Mouse (Mus musculus): ENCODE results near the gene Olfr304. TPM values are rescaled to one million over a fixed set of nuclear protein-coding genes. Genes with fewer than 3 reads are reported as not detected.
"Not testable (repeated sequence)": the region's sequence is repeated elsewhere in the genome, so short reads cannot be mapped to it uniquely, and the experiment has no call there.

Olfr304 gene
- polyA plus RNA-seq (2016; fragmentation: Nextera tagmentation; extraction: Ambion mirVana), result not detected in 2 replicates

DNA sequence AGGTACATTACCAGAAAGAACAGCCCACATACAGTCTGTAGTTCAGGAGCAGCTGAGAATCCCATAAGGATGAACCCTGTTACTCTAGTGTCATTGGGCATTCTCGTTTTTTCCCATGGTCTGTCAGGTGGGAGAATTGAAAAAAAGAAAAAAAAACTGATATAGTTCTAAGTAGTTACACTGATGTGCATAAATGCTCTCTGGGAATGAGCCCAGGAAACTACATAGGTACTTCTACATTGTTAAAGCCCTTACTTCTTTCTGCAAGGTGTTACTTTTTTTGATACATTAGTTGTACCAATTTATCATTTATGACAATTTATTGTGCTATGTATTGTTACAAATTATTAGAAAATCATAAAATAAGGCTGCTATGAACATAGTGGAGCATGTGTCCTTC, at the start of gene Olfr304:
Gene Olfr304 (minus strand): TSS at position 101 of the 400 bp plus-strand sequence.
- no peak within 1 kb of the TSS for H3K4me3 ChIP-seq
- no peaks in the 10 kb centered on the region for H3K27me3 ChIP-seq (replicated peaks; ENCODE audit: low read depth, poor library complexity, severe bottlenecking)
- H3K36me3 ChIP-seq (replicated peaks), result no peaks in the 10 kb centered on the region
- 64% methylated on average over 1 of the region's 1 CpGs for WGBS
- H3K9me3 ChIP-seq, result no peaks in the 10 kb centered on the region
- no peak for DNase-seq (ENCODE audit: low spot score)
- no peaks in the 10 kb centered on the region for H3K4me1 ChIP-seq
- H3K27ac ChIP-seq (replicated peaks), result no peak within 1 kb of the TSS

- no peak for DNase-seq (ENCODE audit: low spot score)
- Histone ChIP-seq H3K27ac (replicated peaks) (no peak within 1 kb of the TSS), H3K9me3 (no peaks in the 10 kb centered on the region), H3K4me1 (no peaks in the 10 kb centered on the region), H3K27me3 (replicated peaks; ENCODE audit: low read depth, poor library complexity, severe bottlenecking) (no peaks in the 10 kb centered on the region), H3K36me3 (replicated peaks) (no peaks in the 10 kb centered on the region), H3K4me3 (no peak within 1 kb of the TSS)
- WGBS, result 84% methylated on average over 2 of the region's 2 CpGs
Observed at GRCm38 (mm10) chr7:86403546-86403945, 17.1 kb upstream of the Olfr304 start, which contains the start of gene Olfr301. Gene Olfr301, plus strand, starts transcription at chr7:86403846.

DNA sequence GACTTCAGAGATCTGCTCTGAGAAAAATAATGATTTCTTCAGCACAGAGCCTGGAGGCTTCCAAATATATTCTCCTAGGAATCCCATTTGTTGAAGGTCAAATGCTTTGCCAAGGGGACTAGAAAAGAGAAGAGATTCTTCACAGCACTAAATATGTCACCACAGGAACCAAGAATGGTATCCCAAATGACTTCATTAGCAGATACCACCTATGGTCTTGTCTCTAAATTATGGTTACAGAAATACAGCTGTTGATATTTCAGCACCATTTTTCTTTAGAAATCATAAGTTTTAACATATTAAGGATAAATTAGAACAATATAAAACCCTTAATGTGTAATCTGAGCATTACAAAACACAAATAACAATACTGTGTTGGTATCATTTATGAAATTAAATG, 11.2 kb upstream of the Olfr304 start, which contains the start of gene Olfr303:
Gene Olfr303 (minus strand): TSS at position 101 of the 400 bp plus-strand sequence.
- Histone ChIP-seq H3K4me3 (no peak within 1 kb of the TSS), H3K36me3 (replicated peaks) (no peaks in the 10 kb centered on the region), H3K27me3 (replicated peaks; ENCODE audit: low read depth, poor library complexity, severe bottlenecking) (no peaks in the 10 kb centered on the region), H3K27ac (replicated peaks) (no peak within 1 kb of the TSS), H3K9me3 (no peaks in the 10 kb centered on the region), H3K4me1 (no peaks in the 10 kb centered on the region)
- no peak for DNase-seq (ENCODE audit: low spot score)

DNA sequence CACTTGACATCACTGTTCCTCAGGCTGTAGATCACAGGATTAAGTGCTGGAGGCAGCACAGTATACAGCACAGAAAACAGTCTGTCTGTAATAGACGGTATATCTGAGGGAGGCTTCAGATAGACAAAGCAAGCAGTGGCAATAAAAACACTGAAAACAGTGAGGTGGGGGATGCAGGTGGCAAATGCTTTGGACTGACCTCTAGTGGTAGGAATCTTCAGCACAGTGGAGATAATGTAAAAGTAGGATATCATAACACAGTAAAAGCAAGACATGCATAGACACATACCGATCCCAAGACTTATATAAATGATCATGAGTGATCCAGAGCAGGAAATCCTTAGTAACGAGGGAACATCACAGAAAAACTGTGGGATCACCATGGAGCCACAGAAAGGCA, 689 bp downstream of the Olfr304 start:
- no peak for DNase-seq (ENCODE audit: low spot score)
- H3K9me3 ChIP-seq, result no peaks in the 10 kb centered on the region
- H3K4me3 ChIP-seq, result no peak overlapping the region
- no peaks in the 10 kb centered on the region for H3K27me3 ChIP-seq (replicated peaks; ENCODE audit: low read depth, poor library complexity, severe bottlenecking)
- WGBS, result 78% methylated on average over 3 of the region's 3 CpGs
- no peaks in the 10 kb centered on the region for H3K4me1 ChIP-seq
- H3K27ac ChIP-seq (replicated peaks), result no peak overlapping the region
- no peaks in the 10 kb centered on the region for H3K36me3 ChIP-seq (replicated peaks)

DNA sequence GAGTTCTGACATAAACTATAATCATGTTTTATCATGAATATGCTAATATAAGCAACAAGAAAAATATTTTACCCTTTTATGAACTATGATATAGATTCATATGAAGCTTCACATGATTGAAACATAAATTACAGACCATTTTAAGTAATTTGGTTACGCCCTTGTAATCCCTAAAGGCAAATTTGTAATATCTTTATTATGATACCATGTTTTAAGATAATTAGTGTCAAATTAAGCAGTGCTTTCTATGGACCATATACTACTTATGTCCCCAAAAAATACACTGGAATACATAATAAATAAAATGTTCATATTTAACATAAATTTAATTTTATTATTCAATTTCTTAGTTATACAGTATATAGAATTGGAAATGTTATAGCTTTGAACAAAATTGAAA, 19.6 kb downstream of the Olfr304 start, which contains the start of gene Olfr305:
Gene Olfr305 (minus strand): TSS at position 101 of the 400 bp plus-strand sequence.
- 88% methylated on average over 1 of the region's 1 CpGs for WGBS
- H3K4me1 ChIP-seq, result no peaks in the 10 kb centered on the region
- no peak within 1 kb of the TSS for H3K27ac ChIP-seq (replicated peaks)
- no peaks in the 10 kb centered on the region for H3K27me3 ChIP-seq (replicated peaks; ENCODE audit: low read depth, poor library complexity, severe bottlenecking)
- H3K36me3 ChIP-seq (replicated peaks), result no peaks in the 10 kb centered on the region
- no peaks in the 10 kb centered on the region for H3K9me3 ChIP-seq
- no peak for DNase-seq (ENCODE audit: low spot score)
- no peak within 1 kb of the TSS for H3K4me3 ChIP-seq

GRCm38 (mm10) chr7:86346296-86346695, 40.2 kb downstream of the Olfr304 start:
- DNase-seq (ENCODE audit: low spot score); H3K27ac ChIP-seq (replicated peaks); H3K36me3 ChIP-seq (replicated peaks); H3K4me1 ChIP-seq; H3K9me3 ChIP-seq; H3K4me3 ChIP-seq; H3K27me3 ChIP-seq (replicated peaks; ENCODE audit: low read depth, poor library complexity, severe bottlenecking): not testable (repeated sequence)
- 89% methylated on average over 9 of the region's 9 CpGs for WGBS

- Histone ChIP-seq H3K4me1 (no peaks in the 10 kb centered on the region), H3K27ac (replicated peaks) (no peak overlapping the region), H3K4me3 (no peak overlapping the region), H3K27me3 (replicated peaks; ENCODE audit: low read depth, poor library complexity, severe bottlenecking) (no peaks in the 10 kb centered on the region), H3K36me3 (replicated peaks) (no peaks in the 10 kb centered on the region), H3K9me3 (no peaks in the 10 kb centered on the region)
- 75% methylated on average over 3 of the region's 3 CpGs for WGBS
- DNase-seq (ENCODE audit: low spot score), result no peak
Observed at GRCm38 (mm10) chr7:86344253-86344652, 42.2 kb downstream of the Olfr304 start.

GRCm38 (mm10) chr7:86342881-86343565, 43.4 kb downstream of the Olfr304 start:
- no peak for DNase-seq (ENCODE audit: low spot score)
- H3K36me3 ChIP-seq (replicated peaks), result no peaks in the 10 kb centered on the region
- H3K27me3 ChIP-seq (replicated peaks; ENCODE audit: low read depth, poor library complexity, severe bottlenecking), result no peaks in the 10 kb centered on the region
- H3K4me1 ChIP-seq, result no peaks in the 10 kb centered on the region
- no peak overlapping the region for H3K4me3 ChIP-seq
- 80% methylated on average over 14 of the region's 14 CpGs for WGBS
- no peaks in the 10 kb centered on the region for H3K9me3 ChIP-seq
- no peak overlapping the region for H3K27ac ChIP-seq (replicated peaks)

DNA sequence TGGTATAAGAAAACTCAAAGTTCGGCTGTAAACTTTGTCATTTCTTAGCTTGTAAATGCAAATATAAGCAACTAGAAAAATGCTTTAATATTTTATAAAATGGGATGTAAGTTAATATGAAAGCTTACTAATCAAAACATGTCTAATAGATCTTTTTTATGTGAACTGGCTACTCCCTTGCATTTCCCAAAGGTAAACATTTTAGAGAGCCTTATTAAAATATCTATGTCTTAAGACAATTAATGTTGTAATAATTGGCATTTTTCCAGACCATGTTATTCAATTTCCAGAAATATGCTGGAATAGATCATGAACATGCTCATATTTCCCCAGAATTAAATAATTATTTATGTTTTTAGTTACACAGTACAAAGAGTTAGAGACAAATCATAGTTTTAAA, 49.0 kb downstream of the Olfr304 start, which contains the start of gene Olfr307:
Gene Olfr307 (minus strand): TSS at position 101 of the 400 bp plus-strand sequence.
- H3K27ac ChIP-seq (replicated peaks), result no peak within 1 kb of the TSS
- H3K36me3 ChIP-seq (replicated peaks), result no peaks in the 10 kb centered on the region
- WGBS, result 77% methylated on average over 1 of the region's 1 CpGs
- no peak for DNase-seq (ENCODE audit: low spot score)
- H3K27me3 ChIP-seq (replicated peaks; ENCODE audit: low read depth, poor library complexity, severe bottlenecking), result no peaks in the 10 kb centered on the region
- no peaks in the 10 kb centered on the region for H3K4me1 ChIP-seq
- no peak within 1 kb of the TSS for H3K4me3 ChIP-seq
- no peaks in the 10 kb centered on the region for H3K9me3 ChIP-seq

Other genes starting within 250 kb of the Olfr304 start
- not detected in 2 replicates for gene Vmn2r75, start 214.9 kb downstream of the Olfr304 start, polyA plus RNA-seq (2016; fragmentation: Nextera tagmentation; extraction: Ambion mirVana)
- gene Vmn2r76, start 140.3 kb downstream of the Olfr304 start, polyA plus RNA-seq (2016; fragmentation: Nextera tagmentation; extraction: Ambion mirVana), result not detected in 2 replicates
- not detected in 2 replicates for gene Olfr310, start 109.5 kb downstream of the Olfr304 start, polyA plus RNA-seq (2016; fragmentation: Nextera tagmentation; extraction: Ambion mirVana)
- not detected in 2 replicates for gene Olfr309, start 73.0 kb downstream of the Olfr304 start, polyA plus RNA-seq (2016; fragmentation: Nextera tagmentation; extraction: Ambion mirVana)
- not detected in 2 replicates for gene Olfr308, start 61.0 kb downstream of the Olfr304 start, polyA plus RNA-seq (2016; fragmentation: Nextera tagmentation; extraction: Ambion mirVana)
- gene Olfr307, start 49.1 kb downstream of the Olfr304 start, polyA plus RNA-seq (2016; fragmentation: Nextera tagmentation; extraction: Ambion mirVana), result not detected in 2 replicates
- gene Olfr305, start 19.7 kb downstream of the Olfr304 start, polyA plus RNA-seq (2016; fragmentation: Nextera tagmentation; extraction: Ambion mirVana), result not detected in 2 replicates
- not detected in 2 replicates for gene Olfr303, start 11.1 kb upstream of the Olfr304 start, polyA plus RNA-seq (2016; fragmentation: Nextera tagmentation; extraction: Ambion mirVana)
- gene Olfr301, start 17.2 kb upstream of the Olfr304 start, polyA plus RNA-seq (2016; fragmentation: Nextera tagmentation; extraction: Ambion mirVana), result not detected in 2 replicates
- gene Olfr299, start 73.3 kb upstream of the Olfr304 start, polyA plus RNA-seq (2016; fragmentation: Nextera tagmentation; extraction: Ambion mirVana), result not detected in 2 replicates
- not detected in 2 replicates for gene Olfr298, start 105.8 kb upstream of the Olfr304 start, polyA plus RNA-seq (2016; fragmentation: Nextera tagmentation; extraction: Ambion mirVana)
- not detected in 2 replicates for gene Olfr297, start 133.3 kb upstream of the Olfr304 start, polyA plus RNA-seq (2016; fragmentation: Nextera tagmentation; extraction: Ambion mirVana)
- not detected in 2 replicates for gene Olfr295, start 197.2 kb upstream of the Olfr304 start, polyA plus RNA-seq (2016; fragmentation: Nextera tagmentation; extraction: Ambion mirVana)
- gene Olfr294, start 230.0 kb upstream of the Olfr304 start, polyA plus RNA-seq (2016; fragmentation: Nextera tagmentation; extraction: Ambion mirVana), result not detected in 2 replicates